Mouse (Mus musculus) brain, embryonic 14.5 days (tissue): ENCODE data around the gene Tbx21.

Experiments used
- CTCF ChIP-seq: fragments of 200-500 bp; IDR thresholded peaks from 2 replicates; pipeline ENCODE4 v1.5.1; 2012; ENCODE audit warnings: inconsistent platforms, mild to moderate bottlenecking, moderate library complexity, borderline replicate concordance; ENCODE audit not compliant: insufficient read depth, insufficient read length; ENCODE audit errors: extremely low read depth
- POLR2A ChIP-seq: fragments of 200-500 bp; IDR thresholded peaks from 2 replicates; pipeline ENCODE4 v1.6.1; 2012; ENCODE audit warnings: mild to moderate bottlenecking, inconsistent platforms, borderline replicate concordance; ENCODE audit not compliant: poor library complexity, insufficient read depth, insufficient read length, severe bottlenecking; ENCODE audit errors: extremely low read depth

DNA sequence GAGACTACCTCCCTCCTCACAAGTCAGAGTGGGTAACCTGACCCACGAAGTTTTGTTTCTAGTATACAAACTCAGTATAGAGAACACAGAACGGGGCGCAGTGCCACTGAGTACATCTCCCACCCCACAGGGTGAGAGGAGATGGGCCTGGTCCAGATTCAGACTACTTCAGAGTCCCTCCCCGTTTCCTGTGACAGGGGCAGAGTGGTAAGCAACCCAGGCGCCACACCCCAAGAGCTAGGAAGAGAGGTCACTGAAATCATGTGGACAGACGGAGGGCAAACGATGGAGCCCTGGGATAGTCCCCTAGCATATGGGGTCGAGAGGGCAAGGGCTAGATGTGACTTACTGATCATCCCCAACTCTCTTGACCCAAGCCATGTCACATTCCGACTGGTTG lies 30.8 kb upstream of the Tbx21 start:
- TF ChIP-seq CTCF (no peak), POLR2A (no peak)
